Mouse (Mus musculus): ENCODE measurements at regions not wholly inside any gene's neighbourhood (a gene's known extent, or its start where the extent isn't known, plus 50 kb on each side); places are given as distances from the start of the nearest gene placed in this dataset.

DNA sequence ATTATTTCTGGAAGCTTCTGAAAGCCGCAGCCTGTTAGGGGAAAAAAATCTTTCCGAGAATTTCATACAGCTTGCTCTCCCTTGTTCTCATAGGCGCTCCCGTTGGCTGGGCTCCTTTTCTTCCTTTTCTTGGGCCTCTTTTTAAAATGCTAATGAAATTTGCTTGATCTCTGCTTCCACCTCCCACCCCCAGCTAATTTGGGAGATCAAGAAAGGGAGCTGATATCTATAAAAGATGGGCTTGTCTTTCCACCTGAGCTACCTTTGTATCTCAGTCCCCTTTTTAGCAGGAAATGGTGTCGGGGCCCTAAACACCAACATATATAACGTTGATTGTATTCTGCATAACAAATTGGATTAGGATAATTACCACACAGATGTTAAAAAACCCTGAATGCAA, 128.5 kb upstream of the Tex13c2 start:
- TF ChIP-seq CTCF (IDR thresholded peaks at IDR 0.05; ENCODE audit: control insufficient read depth, insufficient read depth, low read length) (no peak), POLR2A (IDR thresholded peaks at IDR 0.05; ENCODE audit: borderline replicate concordance, control insufficient read depth, low read depth, low read length) (no peak)

All from bone marrow, adult 2 months (tissue).